Mouse (Mus musculus): ENCODE data around the gene Rsph1. TPM values are rescaled to one million over a fixed set of nuclear protein-coding genes. Genes with fewer than 3 reads are reported as not detected.
A peak's percentile ranks its signal among the peaks of the same experiment; 100 is the strongest.

The Rsph1 gene
- polyA plus RNA-seq, 1 experiment from 2014 or later = 1.3 TPM

DNA sequence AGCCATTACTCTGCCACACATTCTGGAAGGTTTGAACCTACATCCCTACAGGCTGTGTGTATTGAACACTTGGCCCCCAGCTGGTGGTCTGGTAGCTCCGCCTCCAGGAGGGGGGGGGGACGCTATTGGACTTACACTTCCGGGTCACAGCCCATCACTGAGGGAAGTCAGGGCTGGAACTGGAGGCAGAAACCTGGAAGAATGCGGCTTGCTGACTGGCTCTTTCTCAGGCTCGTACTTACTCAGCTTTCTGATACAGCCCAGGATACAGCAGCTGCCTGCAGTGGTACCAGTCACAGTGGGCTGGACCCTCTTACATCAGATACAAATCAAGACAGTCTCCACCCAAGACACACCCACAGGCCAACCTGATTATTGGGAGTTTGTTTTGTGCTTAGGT, 30.0 kb downstream of the Rsph1 start:
- Histone ChIP-seq H3K4me2 (ENCODE audit: low read length) (no peak overlapping the region), H3K36me3 (ENCODE audit: control insufficient read depth, insufficient read depth, low read length) (no peaks in the 10 kb centered on the region), H3K9ac (ENCODE audit: low read length) (no peak overlapping the region), H3K27me3 (ENCODE audit: control insufficient read depth, insufficient read depth, low read length) (no peaks in the 10 kb centered on the region), H3K4me1 (ENCODE audit: control insufficient read depth in 2 of 2, insufficient read depth in 2 of 2, low read length in 2 of 2) (peaks cover 4 to 6% of the 10 kb centered on the region in 2 experiments), H3K9me3 (ENCODE audit: control insufficient read depth, low read length) (no peaks in the 10 kb centered on the region), H3K27ac (replicated peaks in 1 of 2; ENCODE audit: control insufficient read depth in 1 of 2, insufficient read depth in 1 of 2, low read depth in 2 of 2, low read length in 2 of 2) (no peak overlapping the region), H3K4me3 (ENCODE audit: control insufficient read depth in 1 of 2, insufficient read depth in 1 of 2, low read depth in 1 of 2, low read length in 2 of 2) (no peak overlapping the region)
- ATAC-seq (ENCODE audit: insufficient number of reproducible peaks, insufficient read depth, low FRiP score, low read depth) = no peak
- 41% methylated on average over 5 of the region's 5 CpGs for WGBS

DNA sequence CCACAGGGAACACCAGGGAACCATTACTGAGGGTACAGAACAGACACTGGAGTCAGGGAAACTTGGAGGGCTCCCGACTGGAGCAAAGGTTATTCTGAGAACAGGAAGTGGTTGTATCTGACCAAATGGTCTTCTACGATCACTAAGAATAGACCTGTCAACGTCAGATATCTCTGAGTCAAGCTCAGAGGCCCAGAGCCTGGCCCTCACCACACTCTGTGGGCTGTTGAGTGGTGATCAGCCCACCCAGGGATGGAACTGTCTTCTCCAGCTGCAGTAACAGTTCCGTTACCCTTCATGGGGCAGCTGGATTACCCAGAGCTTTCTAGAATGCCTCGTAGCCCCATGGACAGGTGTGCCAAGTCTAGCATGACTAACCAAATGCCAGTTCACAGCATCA, 31.9 kb downstream of the Rsph1 start:
- H3K27me3 ChIP-seq (ENCODE audit: control insufficient read depth, insufficient read depth, low read length) = no peaks in the 10 kb centered on the region
- ATAC-seq (ENCODE audit: insufficient number of reproducible peaks, insufficient read depth, low FRiP score, low read depth) = peak; percentile 39; the same call in 1 of the 2 replicates
- H3K9ac ChIP-seq (ENCODE audit: low read length) = no peak overlapping the region
- no peak overlapping the region for H3K4me3 ChIP-seq (ENCODE audit: control insufficient read depth in 1 of 2, insufficient read depth in 1 of 2, low read depth in 1 of 2, low read length in 2 of 2)
- H3K36me3 ChIP-seq (ENCODE audit: control insufficient read depth, insufficient read depth, low read length) = no peaks in the 10 kb centered on the region
- no peaks in the 10 kb centered on the region for H3K9me3 ChIP-seq (ENCODE audit: control insufficient read depth, low read length)
- WGBS = 20% methylated on average over 5 of the region's 5 CpGs
- no peak overlapping the region; a peak in 1 of 4 replicates for H3K27ac ChIP-seq (replicated peaks in 1 of 2; ENCODE audit: control insufficient read depth in 1 of 2, insufficient read depth in 1 of 2, low read depth in 2 of 2, low read length in 2 of 2)
- peaks cover 4 to 6% of the 10 kb centered on the region in 2 experiments for H3K4me1 ChIP-seq (ENCODE audit: control insufficient read depth in 2 of 2, insufficient read depth in 2 of 2, low read length in 2 of 2)
- H3K4me2 ChIP-seq (ENCODE audit: low read length) = no peak overlapping the region

GRCm38 (mm10) chr17:31242764-31243163, 34.4 kb downstream of the Rsph1 start:
- Histone ChIP-seq H3K9ac (ENCODE audit: low read length) (no peak overlapping the region), H3K4me1 (ENCODE audit: control insufficient read depth in 2 of 2, insufficient read depth in 2 of 2, low read length in 2 of 2) (peaks cover 4 to 6% of the 10 kb centered on the region in 2 experiments), H3K4me2 (ENCODE audit: low read length) (no peak overlapping the region), H3K4me3 (ENCODE audit: control insufficient read depth in 1 of 2, insufficient read depth in 1 of 2, low read depth in 1 of 2, low read length in 2 of 2) (no peak overlapping the region), H3K36me3 (ENCODE audit: control insufficient read depth, insufficient read depth, low read length) (no peaks in the 10 kb centered on the region), H3K27ac (replicated peaks in 1 of 2; ENCODE audit: control insufficient read depth in 1 of 2, insufficient read depth in 1 of 2, low read depth in 2 of 2, low read length in 2 of 2) (no peak overlapping the region), H3K27me3 (ENCODE audit: control insufficient read depth, insufficient read depth, low read length) (no peaks in the 10 kb centered on the region), H3K9me3 (ENCODE audit: control insufficient read depth, low read length) (no peaks in the 10 kb centered on the region)
- no peak for ATAC-seq (ENCODE audit: insufficient number of reproducible peaks, insufficient read depth, low FRiP score, low read depth)
- 6% methylated on average over 1 of the region's 1 CpGs for WGBS

DNA sequence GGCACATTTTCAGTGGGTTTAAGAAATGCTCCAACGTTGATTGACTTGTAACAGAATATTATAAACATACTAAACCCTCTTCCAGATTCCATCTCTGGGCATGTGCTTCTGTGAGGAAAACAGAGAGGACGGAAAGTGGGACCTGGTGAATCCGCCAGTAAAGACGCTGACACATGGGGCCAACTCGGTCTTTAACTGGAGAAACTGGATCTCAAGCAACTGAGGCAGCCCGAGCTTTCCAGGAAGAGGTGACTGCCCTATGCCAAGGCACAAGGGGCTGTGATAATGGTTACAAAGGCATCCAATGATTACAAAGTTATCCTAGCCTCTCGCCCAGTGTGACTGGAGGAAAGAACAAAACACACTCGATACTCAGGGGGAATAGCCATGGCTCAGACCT, 36.0 kb downstream of the Rsph1 start:
- Histone ChIP-seq H3K36me3 (ENCODE audit: control insufficient read depth, insufficient read depth, low read length) (no peaks in the 10 kb centered on the region), H3K9me3 (ENCODE audit: control insufficient read depth, low read length) (no peaks in the 10 kb centered on the region), H3K27ac (replicated peaks in 1 of 2; ENCODE audit: control insufficient read depth in 1 of 2, insufficient read depth in 1 of 2, low read depth in 2 of 2, low read length in 2 of 2) (no peak overlapping the region), H3K4me3 (ENCODE audit: control insufficient read depth in 1 of 2, insufficient read depth in 1 of 2, low read depth in 1 of 2, low read length in 2 of 2) (no peak overlapping the region), H3K4me2 (ENCODE audit: low read length) (no peak overlapping the region), H3K9ac (ENCODE audit: low read length) (no peak overlapping the region), H3K4me1 (ENCODE audit: control insufficient read depth in 2 of 2, insufficient read depth in 2 of 2, low read length in 2 of 2) (peaks cover 4 to 6% of the 10 kb centered on the region in 2 experiments), H3K27me3 (ENCODE audit: control insufficient read depth, insufficient read depth, low read length) (no peaks in the 10 kb centered on the region)
- ATAC-seq (ENCODE audit: insufficient number of reproducible peaks, insufficient read depth, low FRiP score, low read depth) = no peak
- whole genome bisulfite sequencing = 78% methylated on average over 8 of the region's 8 CpGs

GRCm38 (mm10) chr17:31238234-31239020, 38.8 kb downstream of the Rsph1 start:
- Histone ChIP-seq H3K27ac (replicated peaks in 1 of 2; ENCODE audit: control insufficient read depth in 1 of 2, insufficient read depth in 1 of 2, low read depth in 2 of 2, low read length in 2 of 2) (no peak overlapping the region), H3K4me1 (ENCODE audit: control insufficient read depth in 2 of 2, insufficient read depth in 2 of 2, low read length in 2 of 2) (no peaks in the 10 kb centered on the region), H3K9ac (ENCODE audit: low read length) (no peak overlapping the region), H3K4me3 (ENCODE audit: control insufficient read depth in 1 of 2, insufficient read depth in 1 of 2, low read depth in 1 of 2, low read length in 2 of 2) (no peak overlapping the region), H3K36me3 (ENCODE audit: control insufficient read depth, insufficient read depth, low read length) (no peaks in the 10 kb centered on the region), H3K27me3 (ENCODE audit: control insufficient read depth, insufficient read depth, low read length) (no peaks in the 10 kb centered on the region), H3K9me3 (ENCODE audit: control insufficient read depth, low read length) (no peaks in the 10 kb centered on the region), H3K4me2 (ENCODE audit: low read length) (no peak overlapping the region)
- 70% methylated on average over 7 of the region's 7 CpGs for WGBS
- no peak for ATAC-seq (ENCODE audit: insufficient number of reproducible peaks, insufficient read depth, low FRiP score, low read depth)

DNA sequence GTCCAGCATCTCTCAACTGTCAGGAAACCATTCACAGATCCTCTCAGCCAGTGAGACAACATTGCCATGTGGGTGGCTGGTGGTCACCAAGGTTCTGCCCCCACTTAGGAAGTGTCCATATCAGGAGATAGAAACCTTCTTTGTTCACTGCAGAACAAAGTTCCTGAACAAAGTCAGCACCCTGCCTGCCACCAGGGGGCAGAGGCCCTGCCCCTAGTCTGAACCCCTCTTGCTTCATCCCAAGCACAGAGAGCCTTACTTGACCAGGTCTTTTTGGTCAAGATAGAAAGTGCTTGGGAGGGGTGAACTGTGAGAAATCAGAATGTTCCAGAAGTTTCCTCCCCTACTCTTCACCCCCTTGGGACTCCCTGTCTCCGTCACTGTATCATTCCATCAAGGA, 41.3 kb downstream of the Rsph1 start:
- Histone ChIP-seq H3K9me3 (ENCODE audit: control insufficient read depth, low read length) (0 out of 2 replicates have a peak, but pooled peaks cover 4% of the 10 kb centered on the region), H3K36me3 (ENCODE audit: control insufficient read depth, insufficient read depth, low read length) (no peaks in the 10 kb centered on the region), H3K4me1 (ENCODE audit: control insufficient read depth in 2 of 2, insufficient read depth in 2 of 2, low read length in 2 of 2) (no peaks in the 10 kb centered on the region), H3K27me3 (ENCODE audit: control insufficient read depth, insufficient read depth, low read length) (no peaks in the 10 kb centered on the region), H3K4me2 (ENCODE audit: low read length) (no peak overlapping the region), H3K4me3 (ENCODE audit: control insufficient read depth in 1 of 2, insufficient read depth in 1 of 2, low read depth in 1 of 2, low read length in 2 of 2) (no peak overlapping the region), H3K27ac (replicated peaks in 1 of 2; ENCODE audit: control insufficient read depth in 1 of 2, insufficient read depth in 1 of 2, low read depth in 2 of 2, low read length in 2 of 2) (no peak overlapping the region), H3K9ac (ENCODE audit: low read length) (no peak overlapping the region)
- no peak for ATAC-seq (ENCODE audit: insufficient number of reproducible peaks, insufficient read depth, low FRiP score, low read depth)
- WGBS = 95% methylated on average over 1 of the region's 1 CpGs

DNA sequence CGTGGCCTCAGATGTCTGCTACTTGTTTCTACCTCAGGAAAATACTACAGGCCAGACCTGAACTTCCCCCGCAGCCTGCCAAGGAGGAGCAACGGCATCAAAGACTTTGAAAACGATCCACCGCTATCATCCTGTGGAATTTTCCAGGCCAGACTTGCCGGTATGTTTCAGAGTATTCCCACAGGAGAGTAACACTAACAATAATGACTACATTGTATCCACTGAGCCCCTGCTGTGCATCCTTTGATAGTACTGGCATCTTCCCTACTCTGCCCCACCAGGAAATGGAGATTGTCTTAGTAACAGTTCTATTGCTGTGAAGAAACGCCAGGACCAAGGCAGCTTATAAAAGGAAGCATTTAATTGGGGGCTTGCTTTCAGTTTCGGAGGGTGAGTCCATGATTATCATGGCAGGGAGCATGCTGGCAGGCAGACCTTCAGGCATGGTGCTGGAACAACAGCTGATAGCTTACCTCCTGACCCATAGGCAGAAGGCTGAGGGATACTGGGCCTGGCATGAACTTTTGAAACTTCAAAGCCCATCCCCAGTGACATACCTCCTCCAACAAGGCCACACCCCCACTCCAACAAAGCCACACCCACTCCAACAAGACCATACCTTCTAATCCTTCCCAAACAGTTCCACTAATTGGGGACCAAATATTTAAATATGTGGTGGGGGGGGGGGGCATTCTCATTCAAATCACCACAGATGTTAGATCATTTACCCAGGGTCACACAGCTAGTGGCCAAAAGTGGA, 44.8 kb downstream of the Rsph1 start:
- no peak for ATAC-seq (ENCODE audit: insufficient number of reproducible peaks, insufficient read depth, low FRiP score, low read depth)
- Histone ChIP-seq H3K27me3 (ENCODE audit: control insufficient read depth, insufficient read depth, low read length) (no peaks in the 10 kb centered on the region), H3K4me1 (ENCODE audit: control insufficient read depth in 2 of 2, insufficient read depth in 2 of 2, low read length in 2 of 2) (no peaks in the 10 kb centered on the region), H3K27ac (replicated peaks in 1 of 2; ENCODE audit: control insufficient read depth in 1 of 2, insufficient read depth in 1 of 2, low read depth in 2 of 2, low read length in 2 of 2) (no peak overlapping the region), H3K9ac (ENCODE audit: low read length) (no peak overlapping the region), H3K9me3 (ENCODE audit: control insufficient read depth, low read length) (0 out of 2 replicates have a peak, but pooled peaks cover 4% of the 10 kb centered on the region), H3K4me3 (ENCODE audit: control insufficient read depth in 1 of 2, insufficient read depth in 1 of 2, low read depth in 1 of 2, low read length in 2 of 2) (no peak overlapping the region), H3K4me2 (ENCODE audit: low read length) (no peak overlapping the region), H3K36me3 (ENCODE audit: control insufficient read depth, insufficient read depth, low read length) (no peaks in the 10 kb centered on the region)
- 41% methylated on average over 8 of the region's 8 CpGs for WGBS

Data from heart, embryonic 14.5 days (tissue).